Mouse (Mus musculus): Measurements from ENCODE around the gene Rps28. TPM values are rescaled to one million over a fixed set of nuclear protein-coding genes. Genes with fewer than 3 reads are reported as not detected.

Rps28 gene
- total RNA-seq, 1 experiment = 5,476 TPM

DNA sequence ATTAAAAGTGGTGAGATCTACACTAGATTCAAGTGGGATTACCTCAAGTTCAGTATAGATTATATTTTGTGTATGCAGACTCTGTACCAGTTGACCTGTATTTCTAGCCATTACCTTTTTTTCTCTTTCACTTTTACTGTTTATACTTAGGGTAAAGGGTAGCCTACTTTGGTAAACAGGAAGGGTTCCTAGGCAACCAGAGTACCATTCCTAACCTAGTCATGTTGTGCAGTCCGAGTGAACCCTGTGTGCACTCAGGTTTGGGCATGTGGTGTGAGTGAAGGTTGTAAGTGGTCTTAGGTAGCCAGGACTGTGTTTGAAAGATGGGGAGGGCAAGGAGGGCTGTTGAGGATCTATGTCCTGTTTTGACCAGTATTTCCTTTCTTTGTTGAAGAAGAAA, 27.0 kb upstream of the Rps28 start:
- H3K27ac ChIP-seq (ENCODE audit: insufficient read depth, low read depth, low read length, poor library complexity, severe bottlenecking) = no peak overlapping the region
- H3K36me3 ChIP-seq (ENCODE audit: control insufficient read depth, insufficient read depth, low read length, poor library complexity, severe bottlenecking) = peaks cover 16% of the 10 kb centered on the region; the same call in 1 of the 2 replicates
- H3K4me1 ChIP-seq (ENCODE audit: control insufficient read depth in 2 of 2, insufficient read depth in 2 of 2, low read length in 2 of 2, poor library complexity in 1 of 2) = no peaks in the 10 kb centered on the region; a peak in 1 of 4 replicates
- no peak for DNase-seq (ENCODE audit: low read depth, low spot score)
- TF ChIP-seq ZC3H11A (IDR thresholded peaks at IDR 0.05; ENCODE audit: borderline replicate concordance, low read depth, low read length) (no peak), MAFK (IDR thresholded peaks at IDR 0.05; ENCODE audit: insufficient read depth, low read depth, low read length) (no peak), CHD2 (IDR thresholded peaks at IDR 0.05; ENCODE audit: low read depth, low read length) (no peak), HCFC1 (IDR thresholded peaks at IDR 0.05; ENCODE audit: borderline replicate concordance, insufficient read depth, low read length) (no peak), ZNF384 (IDR thresholded peaks at IDR 0.05; ENCODE audit: low read depth, low read length) (no peak)
- H3K4me3 ChIP-seq (ENCODE audit: insufficient read depth in 1 of 2, low read depth in 1 of 2, low read length in 2 of 2, poor library complexity in 1 of 2, severe bottlenecking in 1 of 2) = no peak overlapping the region
- no peaks in the 10 kb centered on the region for H3K9me3 ChIP-seq (ENCODE audit: control insufficient read depth, insufficient read depth, low read depth, low read length)
- no peak overlapping the region for H3K9ac ChIP-seq (ENCODE audit: insufficient read depth, low read depth, low read length, poor library complexity, severe bottlenecking)
- in situ Hi-C loops (cut with MboI; ENCODE audit: low sequenced_read_pairs in 2 of 2, unreplicated experiment in 2 of 2) = no loop called here

DNA sequence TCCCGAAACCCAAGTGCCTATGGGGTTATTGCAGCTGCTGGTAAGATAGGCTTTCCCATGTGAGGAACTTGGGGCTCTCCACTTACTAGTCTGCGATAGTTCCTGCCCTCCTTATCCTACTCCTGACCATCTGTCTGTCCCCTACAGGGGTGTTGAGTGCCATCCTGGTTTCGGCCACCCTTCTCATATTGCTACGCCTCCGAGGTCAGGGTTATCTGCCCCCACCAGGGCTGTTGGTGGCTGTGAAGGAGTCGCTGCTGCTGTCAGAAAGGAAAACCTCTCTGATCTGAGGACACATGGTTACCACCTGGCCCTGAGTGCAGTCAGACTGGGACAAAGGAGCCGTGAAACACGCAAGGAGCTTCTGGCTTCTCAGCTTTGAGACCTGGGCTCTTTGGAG, 23.8 kb upstream of the Rps28 start:
- TF ChIP-seq ZC3H11A (IDR thresholded peaks at IDR 0.05; ENCODE audit: borderline replicate concordance, low read depth, low read length) (no peak), CHD2 (IDR thresholded peaks at IDR 0.05; ENCODE audit: low read depth, low read length) (no peak), HCFC1 (IDR thresholded peaks at IDR 0.05; ENCODE audit: borderline replicate concordance, insufficient read depth, low read length) (no peak), MAFK (IDR thresholded peaks at IDR 0.05; ENCODE audit: insufficient read depth, low read depth, low read length) (no peak), ZNF384 (IDR thresholded peaks at IDR 0.05; ENCODE audit: low read depth, low read length) (no peak)
- no peak for DNase-seq (ENCODE audit: low read depth, low spot score)
- Histone ChIP-seq H3K36me3 (ENCODE audit: control insufficient read depth, insufficient read depth, low read length, poor library complexity, severe bottlenecking) (peaks cover 16% of the 10 kb centered on the region; the same call in 1 of the 2 replicates), H3K9ac (ENCODE audit: insufficient read depth, low read depth, low read length, poor library complexity, severe bottlenecking) (no peak overlapping the region), H3K9me3 (ENCODE audit: control insufficient read depth, insufficient read depth, low read depth, low read length) (no peaks in the 10 kb centered on the region), H3K27ac (ENCODE audit: insufficient read depth, low read depth, low read length, poor library complexity, severe bottlenecking) (no peak overlapping the region), H3K4me3 (ENCODE audit: insufficient read depth in 1 of 2, low read depth in 1 of 2, low read length in 2 of 2, poor library complexity in 1 of 2, severe bottlenecking in 1 of 2) (no peak overlapping the region), H3K4me1 (ENCODE audit: control insufficient read depth in 2 of 2, insufficient read depth in 2 of 2, low read length in 2 of 2, poor library complexity in 1 of 2) (peaks cover 0 to 8% of the 10 kb centered on the region in 2 experiments; a peak in 1 of 4 replicates)
- in situ Hi-C loops (cut with MboI; ENCODE audit: low sequenced_read_pairs in 2 of 2, unreplicated experiment in 2 of 2) = no loop called here

DNA sequence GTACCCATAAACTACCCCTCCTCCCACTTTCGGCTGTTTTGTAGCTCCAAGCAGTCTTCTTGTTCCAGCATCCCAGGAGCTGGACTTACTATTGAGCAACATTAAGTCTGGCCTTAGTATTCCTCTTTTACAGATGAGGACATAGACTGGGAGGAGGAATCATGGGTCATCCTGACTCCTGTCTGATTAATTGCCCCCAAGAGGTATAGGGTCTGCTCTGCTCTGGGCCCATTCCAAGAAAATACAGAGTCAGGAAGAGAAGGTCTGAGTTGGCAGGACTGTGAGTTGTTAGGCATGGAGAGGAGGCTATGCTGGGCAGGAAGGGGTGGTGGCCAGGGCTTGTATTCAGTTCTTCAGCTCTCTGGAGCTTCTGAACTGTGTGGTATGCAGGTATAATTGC, 19.8 kb upstream of the Rps28 start:
- Histone ChIP-seq H3K36me3 (ENCODE audit: control insufficient read depth, insufficient read depth, low read length, poor library complexity, severe bottlenecking) (peaks cover 10% of the 10 kb centered on the region; the same call in 1 of the 2 replicates), H3K9me3 (ENCODE audit: control insufficient read depth, insufficient read depth, low read depth, low read length) (no peaks in the 10 kb centered on the region), H3K27ac (ENCODE audit: insufficient read depth, low read depth, low read length, poor library complexity, severe bottlenecking) (no peak overlapping the region), H3K4me1 (ENCODE audit: control insufficient read depth in 2 of 2, insufficient read depth in 2 of 2, low read length in 2 of 2, poor library complexity in 1 of 2) (peaks cover 0 to 9% of the 10 kb centered on the region in 2 experiments; a peak in 1 of 4 replicates), H3K4me3 (ENCODE audit: insufficient read depth in 1 of 2, low read depth in 1 of 2, low read length in 2 of 2, poor library complexity in 1 of 2, severe bottlenecking in 1 of 2) (no peak overlapping the region), H3K9ac (ENCODE audit: insufficient read depth, low read depth, low read length, poor library complexity, severe bottlenecking) (no peak overlapping the region)
- TF ChIP-seq ZC3H11A (IDR thresholded peaks at IDR 0.05; ENCODE audit: borderline replicate concordance, low read depth, low read length) = no peak
- no peak for TF ChIP-seq ZNF384 (IDR thresholded peaks at IDR 0.05; ENCODE audit: low read depth, low read length)
- TF ChIP-seq HCFC1 (IDR thresholded peaks at IDR 0.05; ENCODE audit: borderline replicate concordance, insufficient read depth, low read length) = no peak
- TF ChIP-seq MAFK (IDR thresholded peaks at IDR 0.05; ENCODE audit: insufficient read depth, low read depth, low read length) = no peak
- TF ChIP-seq CHD2 (IDR thresholded peaks at IDR 0.05; ENCODE audit: low read depth, low read length) = no peak
- in situ Hi-C loops (cut with MboI; ENCODE audit: low sequenced_read_pairs in 2 of 2, unreplicated experiment in 2 of 2) = no loop called here
- DNase-seq (ENCODE audit: low read depth, low spot score) = no peak

DNA sequence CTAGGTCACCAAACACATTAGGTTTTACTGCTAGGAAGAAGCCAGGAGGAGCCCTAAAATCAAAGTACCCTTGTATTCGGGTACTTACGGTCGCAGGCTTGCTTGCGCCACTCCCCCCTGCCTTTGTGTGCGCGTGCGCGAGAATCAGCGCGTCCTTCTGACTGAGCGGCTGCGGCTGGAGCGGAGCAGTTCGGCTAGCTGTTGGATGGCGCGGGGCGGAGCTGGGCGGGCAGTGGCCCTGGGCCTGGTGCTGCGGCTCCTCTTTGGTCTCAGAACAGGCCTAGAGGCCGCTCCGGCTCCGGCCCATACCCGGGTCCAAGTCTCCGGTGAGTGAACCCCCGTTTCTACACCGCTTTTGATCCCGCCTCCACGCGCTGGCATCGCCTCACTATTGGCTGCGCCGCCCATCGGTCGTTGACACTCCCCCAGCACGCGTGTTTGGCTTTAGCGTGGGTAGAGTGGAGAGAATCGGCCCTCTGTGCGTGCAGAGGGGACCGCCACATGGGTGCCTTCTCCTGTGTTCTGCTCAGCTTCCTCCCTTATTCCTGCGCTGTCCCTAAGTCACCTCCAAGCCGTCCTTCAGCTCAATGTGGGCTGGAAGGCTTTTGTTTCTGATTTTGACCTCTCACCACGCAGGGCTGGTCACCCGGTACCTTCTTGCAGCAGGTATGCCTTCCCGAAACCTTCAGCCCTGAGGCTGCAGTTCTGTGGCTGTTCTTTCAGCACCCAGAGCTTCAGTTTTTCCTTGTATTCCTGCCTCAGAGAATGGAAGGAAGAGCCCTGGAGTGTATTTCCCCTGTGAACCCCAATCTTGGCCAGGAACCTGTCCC, 18.8 kb upstream of the Rps28 start, which contains the start of gene Cd320:
TSS of gene Cd320 (plus strand) at position 126 of the 830 bp plus-strand sequence.
- Histone ChIP-seq H3K27ac (ENCODE audit: insufficient read depth, low read depth, low read length, poor library complexity, severe bottlenecking) (no peak within 1 kb of the TSS), H3K36me3 (ENCODE audit: control insufficient read depth, insufficient read depth, low read length, poor library complexity, severe bottlenecking) (peaks cover 13% of the 10 kb centered on the region), H3K9ac (ENCODE audit: insufficient read depth, low read depth, low read length, poor library complexity, severe bottlenecking) (peak within 1 kb of the TSS; percentile 86), H3K9me3 (ENCODE audit: control insufficient read depth, insufficient read depth, low read depth, low read length) (no peaks in the 10 kb centered on the region), H3K4me3 (ENCODE audit: insufficient read depth in 1 of 2, low read depth in 1 of 2, low read length in 2 of 2, poor library complexity in 1 of 2, severe bottlenecking in 1 of 2) (peak within 1 kb of the TSS; percentile 77 to 80), H3K4me1 (ENCODE audit: control insufficient read depth in 2 of 2, insufficient read depth in 2 of 2, low read length in 2 of 2, poor library complexity in 1 of 2) (peaks cover 0 to 11% of the 10 kb centered on the region in 2 experiments; a peak in 1 of 4 replicates)
- TF ChIP-seq MAFK (IDR thresholded peaks at IDR 0.05; ENCODE audit: insufficient read depth, low read depth, low read length) (no peak), CHD2 (IDR thresholded peaks at IDR 0.05; ENCODE audit: low read depth, low read length) (no peak), ZC3H11A (IDR thresholded peaks at IDR 0.05; ENCODE audit: borderline replicate concordance, low read depth, low read length) (no peak), HCFC1 (IDR thresholded peaks at IDR 0.05; ENCODE audit: borderline replicate concordance, insufficient read depth, low read length) (no peak), ZNF384 (IDR thresholded peaks at IDR 0.05; ENCODE audit: low read depth, low read length) (no peak)
- in situ Hi-C loops (cut with MboI; ENCODE audit: low sequenced_read_pairs in 2 of 2, unreplicated experiment in 2 of 2) = no loop called here
- DNase-seq (ENCODE audit: low read depth, low spot score) = peak; percentile 88
